Mouse (Mus musculus) G1E (cell line): ENCODE data around the gene Gpr4.

Experiments used
- CTCF ChIP-seq: IDR thresholded peaks from 2 replicates; pipeline ENCODE4 v1.5.1; 2012; ENCODE audit warnings: low read depth, low read length, inconsistent platforms, mixed read lengths
- GATA1 ChIP-seq: IDR thresholded peaks from 2 replicates; pipeline ENCODE4 v1.6.1; 2012; ENCODE audit warnings: borderline replicate concordance, low read length, inconsistent platforms, mixed read lengths
- POLR2AphosphoS5 ChIP-seq: IDR thresholded peaks from 2 replicates; pipeline ENCODE4 v1.6.1; 2012; ENCODE audit warnings: low read depth, low read length, inconsistent platforms; ENCODE audit not compliant: insufficient replicate concordance

DNA sequence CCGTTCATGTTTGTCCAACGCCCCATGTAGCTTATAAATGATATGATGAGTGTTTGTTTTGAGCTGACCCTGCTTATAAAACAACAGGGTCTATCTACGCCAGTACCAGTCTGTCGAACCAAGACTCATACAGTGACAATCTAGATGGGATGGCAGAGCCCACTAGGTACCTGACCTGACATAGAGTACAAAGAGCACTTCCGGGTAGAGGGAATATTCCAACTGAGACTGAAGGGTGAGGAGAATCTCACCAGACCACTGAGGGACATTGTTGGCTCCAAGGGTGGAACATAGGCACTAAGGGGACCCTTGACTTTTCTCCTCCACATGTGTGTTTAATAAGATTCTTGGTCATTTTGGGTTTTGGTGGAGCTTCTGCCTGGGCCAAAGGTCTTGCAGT, 17.1 kb downstream of the Gpr4 start:
- no peak for TF ChIP-seq CTCF
- no peak for TF ChIP-seq POLR2AphosphoS5
- TF ChIP-seq GATA1, result no peak
